Mouse (Mus musculus): ENCODE data around the gene 1110032F04Rik.

The 1110032F04Rik gene

DNA sequence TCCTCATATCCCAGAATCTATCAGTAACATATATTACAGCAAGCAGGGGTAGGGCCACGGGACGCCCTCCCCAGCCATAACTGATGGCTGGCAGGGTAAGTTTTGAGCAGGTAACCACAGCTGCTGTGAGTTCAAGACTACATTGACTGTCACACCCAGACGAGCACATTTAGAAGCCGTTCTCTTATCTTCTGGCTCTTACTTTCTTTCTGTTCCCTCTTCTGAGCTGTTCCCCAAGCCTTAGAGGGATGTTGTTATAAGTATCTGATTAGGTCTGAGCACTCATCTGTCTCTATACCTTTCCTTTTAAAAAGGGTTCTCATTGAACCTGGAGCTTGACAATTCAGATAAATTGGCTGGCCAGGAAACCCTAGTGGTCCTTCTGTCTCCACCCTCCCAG lies 38.1 kb downstream of the 1110032F04Rik start:
- DNase-seq (ENCODE audit: low spot score in 2 of 2) = no peak

All from spleen, postnatal 10 days (tissue).